Mouse (Mus musculus) embryonic fibroblast, embryonic 13.5 days (primary cell): ENCODE measurements around the gene Lmna. TPM values are rescaled to one million over a fixed set of nuclear protein-coding genes. Genes with fewer than 3 reads are reported as not detected.

Experiments used
- H3K27ac ChIP-seq: 2 replicates; pipeline ENCODE4 v1.5.1; 2012; ENCODE audit warnings: low read length, control low read depth, inconsistent platforms; ENCODE audit not compliant: insufficient read depth
- H3K4me1 ChIP-seq: 2 replicates; pipeline ENCODE4 v1.6.1; 2011; ENCODE audit warnings: low read length; ENCODE audit not compliant: control insufficient read depth, insufficient read depth
- H3K4me3 ChIP-seq: 2 replicates; pipeline ENCODE4 v1.5.1; 2011; ENCODE audit warnings: mild to moderate bottlenecking, control low read depth, low read length; ENCODE audit not compliant: insufficient read depth
- CTCF ChIP-seq: IDR thresholded peaks from 2 replicates; pipeline ENCODE4 v1.5.1; 2011; ENCODE audit warnings: mild to moderate bottlenecking, control low read depth, low read length, moderate library complexity, borderline replicate concordance; ENCODE audit not compliant: insufficient read depth
- POLR2A ChIP-seq: IDR thresholded peaks from 2 replicates; pipeline ENCODE4 v1.6.1; 2011; ENCODE audit warnings: low read depth, mild to moderate bottlenecking, control low read depth, low read length, moderate library complexity
- polyA plus RNA-seq: library from polyadenylated mRNA; stranded (reverse); fragments of >200 nt; gene quantifications from 2 replicates; pipeline ENCODE4 v1.2.4, GENCODE M21; 2011; ENCODE audit warnings: low read depth; ENCODE audit not compliant: missing spikeins, insufficient read length

Lmna gene
- polyA plus RNA-seq, 1 experiment: 401 TPM

- no peak overlapping the region for H3K4me3 ChIP-seq
- H3K4me1 ChIP-seq: peaks cover 54% of the 10 kb centered on the region
- no peak for TF ChIP-seq CTCF
- 0 out of 2 replicates have a peak, but pooled peaks have one; percentile 27 for TF ChIP-seq POLR2A
- H3K27ac ChIP-seq: peak overlapping the region; percentile 99
Observed at GRCm38 (mm10) chr3:88493706-88494582, 15.8 kb downstream of the Lmna start.

- H3K4me1 ChIP-seq: peaks cover 26% of the 10 kb centered on the region
- TF ChIP-seq CTCF: no peak
- TF ChIP-seq POLR2A: no peak
- H3K27ac ChIP-seq: no peak overlapping the region
- no peak overlapping the region for H3K4me3 ChIP-seq
Observed at GRCm38 (mm10) chr3:88487396-88487795, 22.4 kb downstream of the Lmna start.

- no peak overlapping the region for H3K27ac ChIP-seq
- H3K4me3 ChIP-seq: no peak overlapping the region
- H3K4me1 ChIP-seq: peaks cover 26% of the 10 kb centered on the region
- TF ChIP-seq CTCF (no peak), POLR2A (no peak)
Observed at GRCm38 (mm10) chr3:88486887-88487286, 22.9 kb downstream of the Lmna start.

GRCm38 (mm10) chr3:88486043-88486442 is 23.7 kb downstream of the Lmna start:
- H3K4me3 ChIP-seq: no peak overlapping the region
- H3K27ac ChIP-seq: no peak overlapping the region
- TF ChIP-seq POLR2A (no peak), CTCF (no peak)
- peaks cover 25% of the 10 kb centered on the region for H3K4me1 ChIP-seq

GRCm38 (mm10) chr3:88484597-88485316 is 25.0 kb downstream of the Lmna start:
- no peak for TF ChIP-seq CTCF
- H3K27ac ChIP-seq: no peak overlapping the region
- peaks cover 12% of the 10 kb centered on the region for H3K4me1 ChIP-seq
- H3K4me3 ChIP-seq: no peak overlapping the region

- no peak for TF ChIP-seq POLR2A
- TF ChIP-seq CTCF: peak; percentile 86
- Histone ChIP-seq H3K4me1 (peaks cover 4% of the 10 kb centered on the region; the same call in 1 of the 2 replicates), H3K4me3 (no peak overlapping the region), H3K27ac (no peak overlapping the region)
Observed at GRCm38 (mm10) chr3:88483621-88484020, 26.1 kb downstream of the Lmna start.

- no peak overlapping the region for H3K27ac ChIP-seq
Observed at GRCm38 (mm10) chr3:88483141-88483540, 26.6 kb downstream of the Lmna start.

GRCm38 (mm10) chr3:88482336-88482735 is 27.4 kb downstream of the Lmna start:
- H3K4me1 ChIP-seq: no peaks in the 10 kb centered on the region; the same call in 1 of the 2 replicates
- H3K27ac ChIP-seq: no peak overlapping the region
- no peak overlapping the region for H3K4me3 ChIP-seq
- TF ChIP-seq CTCF: no peak
- no peak for TF ChIP-seq POLR2A

More at GRCm38 (mm10) chr3:88483141-88483540, 26.6 kb downstream of the Lmna start:
- Histone ChIP-seq H3K4me3 (no peak overlapping the region), H3K4me1 (peaks cover 2% of the 10 kb centered on the region; the same call in 1 of the 2 replicates)
- TF ChIP-seq POLR2A: no peak
- no peak for TF ChIP-seq CTCF

- no peaks in the 10 kb centered on the region; the same call in 1 of the 2 replicates for H3K4me1 ChIP-seq
- TF ChIP-seq POLR2A (no peak), CTCF (no peak)
- H3K4me3 ChIP-seq: no peak overlapping the region
- H3K27ac ChIP-seq: no peak overlapping the region
Observed at GRCm38 (mm10) chr3:88481372-88482040, 28.2 kb downstream of the Lmna start.
